ENCODE assay signal across 9 mouse cellular contexts in genomic region chr7:15920645-15921190, GRCm38 (mm10). TPM values are rescaled to one million over a fixed set of nuclear protein-coding genes. Genes with fewer than 3 reads are reported as not detected.
DNase-seq lines count a peak whose midpoint lies in the region; ATAC-seq and TF ChIP-seq lines count a peak whose summit lies in the region.
"Had no signal": no experiment of that assay in that cellular context is flagged by ENCODE, and none has a peak within 500 bp of the region (broad histone marks: within the 10 kb centered on the region; RNA-seq: fewer than 3 reads in every experiment).

No protein-coding gene starts in this region.

- no peak for ATAC-seq in kidney, postnatal 0 days (replicated peaks; ENCODE audit: low FRiP score, low read depth)
- ATAC-seq in embryonic facial prominence, embryonic 11.5 days (replicated peaks; ENCODE audit: insufficient number of reproducible peaks, low FRiP score, low TSS enrichment, low read depth) = no peak
- no peak for ATAC-seq in hindbrain, embryonic 16.5 days
- no peak for ATAC-seq in midbrain, postnatal 0 days (ENCODE audit: low FRiP score)

- 89% methylated on average over 6 of the region's 6 CpGs for WGBS in kidney, postnatal 0 days
- WGBS in embryonic facial prominence, embryonic 11.5 days = 90% methylated on average over 6 of the region's 6 CpGs
- WGBS in hindbrain, embryonic 16.5 days = 88% methylated on average over 6 of the region's 6 CpGs
- WGBS in midbrain, postnatal 0 days = 87% methylated on average over 6 of the region's 6 CpGs

- H3K4me2 ChIP-seq in kidney, postnatal 0 days (ENCODE audit: low read length) = peak overlapping the region; percentile 70
- H3K4me2 ChIP-seq in embryonic facial prominence, embryonic 11.5 days (ENCODE audit: low read depth, low read length) = peak overlapping the region; percentile 69
- H3K4me2 ChIP-seq in hindbrain, embryonic 16.5 days (ENCODE audit: low read length) = peak overlapping the region; percentile 91
- H3K4me2 ChIP-seq in midbrain, postnatal 0 days (ENCODE audit: low read depth, low read length, poor library complexity, severe bottlenecking) = peak overlapping the region; percentile 70

- peaks cover 10% of the 10 kb centered on the region for H3K4me1 ChIP-seq in kidney, postnatal 0 days (replicated peaks; ENCODE audit: insufficient read depth, low read length)
- H3K4me1 ChIP-seq in embryonic facial prominence, embryonic 11.5 days (ENCODE audit: control insufficient read depth, insufficient read depth, low read length) = no peaks in the 10 kb centered on the region
- H3K4me1 ChIP-seq in hindbrain, embryonic 16.5 days (ENCODE audit: control insufficient read depth, insufficient read depth, low read depth, low read length) = peaks cover 20% of the 10 kb centered on the region
- peaks cover 9% of the 10 kb centered on the region; the same call in 1 of the 2 replicates for H3K4me1 ChIP-seq in midbrain, postnatal 0 days (ENCODE audit: insufficient read depth, low read length)

- H3K27ac ChIP-seq in kidney, postnatal 0 days = no peak overlapping the region
- no peak overlapping the region for H3K27ac ChIP-seq in embryonic facial prominence, embryonic 11.5 days (replicated peaks; ENCODE audit: low read depth, low read length)
- peak overlapping the region; percentile 5; the same call in 1 of the 2 replicates for H3K27ac ChIP-seq in hindbrain, embryonic 16.5 days (ENCODE audit: low read depth, low read length)
- H3K27ac ChIP-seq in midbrain, postnatal 0 days (ENCODE audit: low read depth, low read length) = peak overlapping the region; percentile 18; the same call in 1 of the 2 replicates

- H3K9me3 ChIP-seq in kidney, postnatal 0 days (replicated peaks; ENCODE audit: low read length) = no peaks in the 10 kb centered on the region
- no peaks in the 10 kb centered on the region for H3K9me3 ChIP-seq in embryonic facial prominence, embryonic 11.5 days (replicated peaks; ENCODE audit: control insufficient read depth, low read length)
- no peaks in the 10 kb centered on the region for H3K9me3 ChIP-seq in hindbrain, embryonic 16.5 days (ENCODE audit: control insufficient read depth, low read length)
- H3K9me3 ChIP-seq in midbrain, postnatal 0 days (ENCODE audit: low read length) = no peaks in the 10 kb centered on the region

- no peaks in the 10 kb centered on the region for H3K27me3 ChIP-seq in kidney, postnatal 0 days (ENCODE audit: insufficient read depth, low read length)
- H3K27me3 ChIP-seq in embryonic facial prominence, embryonic 11.5 days (ENCODE audit: control insufficient read depth, insufficient read depth, low read length) = no peaks in the 10 kb centered on the region
- H3K27me3 ChIP-seq in hindbrain, embryonic 16.5 days (replicated peaks; ENCODE audit: control insufficient read depth, insufficient read depth, low read length) = no peaks in the 10 kb centered on the region
- H3K27me3 ChIP-seq in midbrain, postnatal 0 days (ENCODE audit: insufficient read depth, low read length) = no peaks in the 10 kb centered on the region

- no peak for TF ChIP-seq CTCF in kidney, postnatal 0 days (IDR thresholded peaks at IDR 0.05; ENCODE audit: low read depth)
- TF ChIP-seq CTCF in midbrain, postnatal 0 days (IDR thresholded peaks at IDR 0.05) = no peak

- DNase-seq in kidney, postnatal 0 days (ENCODE audit: low spot score) = no peak
- DNase-seq in kidney, postnatal 36 days = no peak
- no peak for DNase-seq in embryonic facial prominence, embryonic 11.5 days (ENCODE audit: low spot score)
- no peak for DNase-seq in midbrain, postnatal 0 days (ENCODE audit: low spot score)
- DNase-seq in layer of hippocampus, postnatal 25 days (ENCODE audit: extremely low spot score in 1 of 2, low spot score in 1 of 2) = no peak
- DNase-seq in layer of hippocampus, adult 9-10 months (ENCODE audit: low spot score) = no peak
- no peak for DNase-seq in thymus, postnatal 14 days

- peaks cover 16% of the 10 kb centered on the region; the same call in 1 of the 2 replicates for H3K36me3 ChIP-seq in kidney, postnatal 0 days (ENCODE audit: insufficient read depth, low read length)
- peaks cover 15% of the 10 kb centered on the region for H3K36me3 ChIP-seq in embryonic facial prominence, embryonic 11.5 days (replicated peaks; ENCODE audit: control insufficient read depth, insufficient read depth, low read depth, low read length)
- H3K36me3 ChIP-seq in hindbrain, embryonic 16.5 days (ENCODE audit: control insufficient read depth, insufficient read depth, low read length) = peaks cover 20% of the 10 kb centered on the region
- H3K36me3 ChIP-seq in midbrain, postnatal 0 days (ENCODE audit: insufficient read depth, low read length) = peaks cover 16% of the 10 kb centered on the region

- 0 out of 2 replicates have a peak overlapping the region, but pooled peaks have one; percentile 46 for H3K9ac ChIP-seq in kidney, postnatal 0 days (ENCODE audit: low read depth, low read length)
- H3K9ac ChIP-seq in embryonic facial prominence, embryonic 11.5 days (replicated peaks; ENCODE audit: low read length) = 0 out of 2 replicates have a peak overlapping the region, but pooled peaks have one; percentile 32
- H3K9ac ChIP-seq in hindbrain, embryonic 16.5 days (ENCODE audit: low read depth, low read length) = peak overlapping the region; percentile 61
- H3K9ac ChIP-seq in midbrain, postnatal 0 days (replicated peaks; ENCODE audit: low read length, poor library complexity, severe bottlenecking) = peak overlapping the region; percentile 81

- H3K4me3 ChIP-seq in kidney, postnatal 0 days (replicated peaks; ENCODE audit: low read depth, low read length) = peak overlapping the region; percentile 72
- H3K4me3 ChIP-seq in embryonic facial prominence, embryonic 11.5 days (ENCODE audit: low read depth, low read length) = peak overlapping the region; percentile 70
- peak overlapping the region; percentile 55 for H3K4me3 ChIP-seq in hindbrain, embryonic 16.5 days (ENCODE audit: low read length)
- H3K4me3 ChIP-seq in midbrain, postnatal 0 days (ENCODE audit: low read depth, low read length) = peak overlapping the region; percentile 75

RNA-seq across cellular contexts. Expression of gene Selenow, which starts 1.5 kb away (rescaled TPM):
- 751 and 763 TPM in 2 replicates for polyA plus RNA-seq in kidney, postnatal 0 days (2015; fragmentation: Nextera tagmentation; extraction: Ambion mirVana)
- polyA plus RNA-seq in embryonic facial prominence, embryonic 11.5 days (2014; fragmentation: Nextera tagmentation; extraction: Ambion mirVana) = 981 and 984 TPM in 2 replicates
- 1,540 and 1,671 TPM in 2 replicates for polyA plus RNA-seq in hindbrain, embryonic 16.5 days (2015; fragmentation: Nextera tagmentation; extraction: Ambion mirVana)
- 718 and 730 TPM in 2 replicates for total RNA-seq in midbrain, postnatal 0 days (2014; rRNA removed)
- 2,106 and 2,315 TPM in 2 replicates for polyA plus RNA-seq in midbrain, postnatal 0 days (2015; fragmentation: Nextera tagmentation; extraction: Ambion mirVana)
- total RNA-seq in layer of hippocampus, postnatal 25 days (2021) = 1,000 to 10,000 TPM; 1,670 to 1,760 TPM

RNA-seq across cellular contexts. Expression of gene Nop53, which starts 25.2 kb away (rescaled TPM):
- 213 and 221 TPM in 2 replicates for polyA plus RNA-seq in kidney, postnatal 0 days (2015; fragmentation: Nextera tagmentation; extraction: Ambion mirVana)
- polyA plus RNA-seq in embryonic facial prominence, embryonic 11.5 days (2014; fragmentation: Nextera tagmentation; extraction: Ambion mirVana) = 190 and 194 TPM in 2 replicates
- polyA plus RNA-seq in hindbrain, embryonic 16.5 days (2015; fragmentation: Nextera tagmentation; extraction: Ambion mirVana) = 104 and 111 TPM in 2 replicates
- total RNA-seq in midbrain, postnatal 0 days (2014; rRNA removed) = 82.8 and 104 TPM in 2 replicates
- 128 and 143 TPM in 2 replicates for polyA plus RNA-seq in midbrain, postnatal 0 days (2015; fragmentation: Nextera tagmentation; extraction: Ambion mirVana)
- 100 to 1,000 TPM; 118 to 133 TPM for total RNA-seq in layer of hippocampus, postnatal 25 days (2021)

RNA-seq across cellular contexts. Expression of gene Crxos, which starts 38.3 kb away (rescaled TPM):
- polyA plus RNA-seq in kidney, postnatal 0 days (2015; fragmentation: Nextera tagmentation; extraction: Ambion mirVana) = not detected in 2 replicates
- not detected in 2 replicates for polyA plus RNA-seq in embryonic facial prominence, embryonic 11.5 days (2014; fragmentation: Nextera tagmentation; extraction: Ambion mirVana)
- polyA plus RNA-seq in hindbrain, embryonic 16.5 days (2015; fragmentation: Nextera tagmentation; extraction: Ambion mirVana) = not detected in 2 replicates
- not detected in 2 replicates for total RNA-seq in midbrain, postnatal 0 days (2014; rRNA removed)
- polyA plus RNA-seq in midbrain, postnatal 0 days (2015; fragmentation: Nextera tagmentation; extraction: Ambion mirVana) = not detected in 2 replicates
- not detected for total RNA-seq in layer of hippocampus, postnatal 25 days (2021)
- total RNA-seq: hematopoietic stem cell, adult 5-6 weeks had no signal

RNA-seq across cellular contexts. Expression of gene Crx, which starts 41.0 kb away (rescaled TPM):
- polyA plus RNA-seq in kidney, postnatal 0 days (2015; fragmentation: Nextera tagmentation; extraction: Ambion mirVana) = not detected in 2 replicates
- polyA plus RNA-seq in embryonic facial prominence, embryonic 11.5 days (2014; fragmentation: Nextera tagmentation; extraction: Ambion mirVana) = 0.10 TPM in 1 of 2 replicates, not detected in the other
- not detected in 2 replicates for polyA plus RNA-seq in hindbrain, embryonic 16.5 days (2015; fragmentation: Nextera tagmentation; extraction: Ambion mirVana)
- total RNA-seq in midbrain, postnatal 0 days (2014; rRNA removed) = 0.24 TPM in 1 of 2 replicates, not detected in the other
- polyA plus RNA-seq in midbrain, postnatal 0 days (2015; fragmentation: Nextera tagmentation; extraction: Ambion mirVana) = 0.22 TPM in 1 of 2 replicates, not detected in the other
- not detected for total RNA-seq in layer of hippocampus, postnatal 25 days (2021)
- total RNA-seq: hematopoietic stem cell, adult 5-6 weeks had no signal

RNA-seq across cellular contexts. Expression of gene Ehd2, which starts 46.6 kb away (rescaled TPM):
- 24.6 and 26.6 TPM in 2 replicates for polyA plus RNA-seq in kidney, postnatal 0 days (2015; fragmentation: Nextera tagmentation; extraction: Ambion mirVana)
- 10.2 and 10.6 TPM in 2 replicates for polyA plus RNA-seq in embryonic facial prominence, embryonic 11.5 days (2014; fragmentation: Nextera tagmentation; extraction: Ambion mirVana)
- 5.6 and 9.5 TPM in 2 replicates for polyA plus RNA-seq in hindbrain, embryonic 16.5 days (2015; fragmentation: Nextera tagmentation; extraction: Ambion mirVana)
- 5.6 and 5.9 TPM in 2 replicates for total RNA-seq in midbrain, postnatal 0 days (2014; rRNA removed)
- polyA plus RNA-seq in midbrain, postnatal 0 days (2015; fragmentation: Nextera tagmentation; extraction: Ambion mirVana) = 3.9 and 4.3 TPM in 2 replicates
- 1 to 10 TPM; 4.5 to 5.5 TPM for total RNA-seq in layer of hippocampus, postnatal 25 days (2021)

Comparison
In these comparisons a context has a peak if more than half of its experiments do, and no peak if none do; other contexts are left out.
1. H3K27ac ChIP-seq: peak in hindbrain, embryonic 16.5 days (single experiment) and midbrain, postnatal 0 days (single experiment); none in kidney, postnatal 0 days (single experiment) and embryonic facial prominence, embryonic 11.5 days (single experiment).
2. Peak in every context shown above with its lines, with median percentiles within 50 percentile points of each other: H3K4me2 ChIP-seq, H3K4me3 ChIP-seq and H3K9ac ChIP-seq.